Mouse (Mus musculus) layer of hippocampus, adult 9-11 months (tissue): ENCODE data around the gene Mgrn1.
A peak's percentile ranks its signal among the peaks of the same experiment; 100 is the strongest.

ENCODE experiments used
- DNase-seq: peaks from one replicate; pipeline ENCODE4 v3.0.0; 2022

Mgrn1 gene

GRCm38 (mm10) chr16:4885760-4886689, at the start of gene Mgrn1:
Gene Mgrn1 (plus strand): TSS chr16:4886249.
- peak; percentile 91 for DNase-seq

- no peak for DNase-seq
These were observed 48.4 kb upstream of the Mgrn1 start for GRCm38 (mm10) chr16:4837631-4838030.

- peak; percentile 62 for DNase-seq
These were observed 46.5 kb upstream of the Mgrn1 start for GRCm38 (mm10) chr16:4839552-4839951.

GRCm38 (mm10) chr16:4840231-4840630, 45.8 kb upstream of the Mgrn1 start:
- DNase-seq: peak; percentile 43

- no peak for DNase-seq
These were observed 39.0 kb upstream of the Mgrn1 start for GRCm38 (mm10) chr16:4847041-4847440.

- no peak for DNase-seq
These were observed 38.0 kb upstream of the Mgrn1 start for GRCm38 (mm10) chr16:4848090-4848489.

GRCm38 (mm10) chr16:4850361-4850760, 35.7 kb upstream of the Mgrn1 start:
- DNase-seq: no peak

GRCm38 (mm10) chr16:4850938-4851628, 35.0 kb upstream of the Mgrn1 start:
- DNase-seq: no peak

- no peak for DNase-seq
These were observed 30.9 kb upstream of the Mgrn1 start for GRCm38 (mm10) chr16:4855046-4855650.

GRCm38 (mm10) chr16:4861392-4861791, 24.7 kb upstream of the Mgrn1 start:
- no peak for DNase-seq

- DNase-seq: peak; percentile 81
These were observed 23.1 kb upstream of the Mgrn1 start for GRCm38 (mm10) chr16:4862863-4863483.

GRCm38 (mm10) chr16:4863742-4864141, 22.3 kb upstream of the Mgrn1 start:
- DNase-seq: no peak

- no peak for DNase-seq
These were observed 19.9 kb upstream of the Mgrn1 start for GRCm38 (mm10) chr16:4866101-4866695.

- DNase-seq: no peak
These were observed 15.6 kb upstream of the Mgrn1 start for GRCm38 (mm10) chr16:4870490-4870889.

GRCm38 (mm10) chr16:4871926-4872325, 14.1 kb upstream of the Mgrn1 start:
- no peak for DNase-seq

- DNase-seq: no peak
These were observed 10.6 kb upstream of the Mgrn1 start for GRCm38 (mm10) chr16:4875198-4876032.

- peak; percentile 71 for DNase-seq
These were observed 9.9 kb upstream of the Mgrn1 start for GRCm38 (mm10) chr16:4876033-4876680.

GRCm38 (mm10) chr16:4877195-4877594, 8.9 kb upstream of the Mgrn1 start:
- no peak for DNase-seq

- DNase-seq: no peak
These were observed 8.3 kb upstream of the Mgrn1 start for GRCm38 (mm10) chr16:4877701-4878100.

GRCm38 (mm10) chr16:4878192-4878885, 7.7 kb upstream of the Mgrn1 start:
- DNase-seq: no peak
